Mouse (Mus musculus): ENCODE measurements around the gene Tmem159.

- no peak for TF ChIP-seq CTCF (IDR thresholded peaks at IDR 0.05; ENCODE audit: borderline replicate concordance, extremely low read depth, insufficient read depth, insufficient read length)
- TF ChIP-seq POLR2A (IDR thresholded peaks at IDR 0.05; ENCODE audit: borderline replicate concordance, extremely low read depth, insufficient read depth, insufficient read length, poor library complexity, severe bottlenecking), result no peak
Measured at GRCm38 (mm10) chr7:120109676-120110075, 7.5 kb downstream of the Tmem159 start.

All from brain, embryonic 14.5 days (tissue).